Mouse (Mus musculus) midbrain, embryonic 10.5 days (tissue): ENCODE data around the gene Cox8a. TPM values are rescaled to one million over a fixed set of nuclear protein-coding genes. Genes with fewer than 3 reads are reported as not detected.

Experiments used
- DNase-seq: peaks from one replicate; pipeline ENCODE4 v3.0.0-alpha.2; 2017; ENCODE audit warnings: low spot score
- H3K27ac ChIP-seq: fragments of 300-500 bp; sonication (generic); replicated peaks from 2 replicates; pipeline ENCODE4 v1.5.1; 2016; ENCODE audit warnings: mild to moderate bottlenecking
- H3K27me3 ChIP-seq: fragments of 300-500 bp; sonication (generic); 2 replicates; pipeline ENCODE4 v1.6.1; 2016; ENCODE audit warnings: low read depth, mild to moderate bottlenecking; ENCODE audit not compliant: poor library complexity, severe bottlenecking
- H3K36me3 ChIP-seq: fragments of 300-500 bp; sonication (generic); 2 replicates; pipeline ENCODE4 v1.6.1; 2016; ENCODE audit warnings: mild to moderate bottlenecking, moderate library complexity
- H3K4me1 ChIP-seq: fragments of 300-500 bp; sonication (generic); 2 replicates; pipeline ENCODE4 v1.6.1; 2016
- H3K4me3 ChIP-seq: fragments of 300-500 bp; sonication (generic); 2 replicates; pipeline ENCODE4 v1.5.1; 2016; ENCODE audit warnings: mild to moderate bottlenecking, moderate library complexity
- H3K9me3 ChIP-seq: fragments of 300-500 bp; sonication (generic); replicated peaks from 2 replicates; pipeline ENCODE4 v1.6.1; 2016; ENCODE audit warnings: mild to moderate bottlenecking
- WGBS: fragments of 180-500 bp; shearing (Covaris S2); methylation state at CpG from one replicate; pipeline ENCODE4 v1.1.7; 2016; 5-methylcytosine and 5-hydroxymethylcytosine counted together
- polyA plus RNA-seq: library from polyadenylated mRNA; unstranded; fragments of >200 nt; fragmentation: Nextera tagmentation; extraction: Ambion mirVana; gene quantifications from 2 replicates; pipeline ENCODE4 v1.2.1, GENCODE M21; 2016

The Cox8a gene
- polyA plus RNA-seq, 1 experiment from 2014 or later = 900 TPM

DNA sequence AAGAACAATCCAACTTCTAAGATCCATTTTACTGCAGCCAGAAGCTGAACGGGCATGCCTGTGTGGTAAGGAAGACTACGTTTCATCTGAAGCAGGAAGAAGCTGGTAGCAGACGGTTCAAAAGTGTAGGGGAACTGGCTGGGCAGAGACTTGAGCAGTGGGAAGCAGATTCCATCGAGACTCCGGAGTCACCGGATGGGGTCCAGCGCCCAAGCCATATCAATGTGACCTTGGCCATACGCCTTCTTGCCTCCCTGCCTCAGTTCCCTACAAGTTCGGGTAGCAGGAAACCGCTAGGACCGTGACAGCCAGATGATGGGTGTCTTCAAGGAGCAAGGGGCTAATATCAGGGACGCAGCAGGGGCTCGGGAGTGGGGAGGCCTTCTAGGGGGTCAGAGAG, 22.9 kb upstream of the Cox8a start:
- peak overlapping the region; percentile 87 for H3K4me3 ChIP-seq
- H3K36me3 ChIP-seq = peaks cover 35% of the 10 kb centered on the region
- WGBS = 7% methylated on average over 13 of the region's 13 CpGs
- DNase-seq = no peak
- peaks cover 20% of the 10 kb centered on the region for H3K27me3 ChIP-seq
- peak overlapping the region; percentile 96 for H3K27ac ChIP-seq
- peaks cover 28% of the 10 kb centered on the region for H3K4me1 ChIP-seq
- no peaks in the 10 kb centered on the region for H3K9me3 ChIP-seq

DNA sequence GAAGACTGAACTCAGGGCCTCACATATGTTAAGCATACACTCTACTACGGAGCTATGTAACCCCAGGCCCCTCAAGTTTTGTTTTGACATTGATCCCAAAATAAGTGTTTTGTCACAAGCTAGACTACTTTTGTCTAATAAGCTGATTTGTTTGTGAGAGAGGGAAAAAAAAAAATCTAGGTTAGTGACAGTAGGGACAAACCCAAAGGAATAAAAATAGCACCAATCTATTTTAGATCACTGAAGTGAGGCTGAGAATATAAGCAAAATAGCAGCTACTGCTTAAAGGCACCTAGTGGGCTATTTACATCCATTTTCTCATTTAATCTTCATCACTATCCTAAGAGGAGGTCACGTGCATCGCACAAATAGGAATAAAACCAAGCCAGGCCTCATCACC, 22.2 kb upstream of the Cox8a start:
- H3K27ac ChIP-seq = no peak overlapping the region
- DNase-seq = no peak
- H3K9me3 ChIP-seq = no peaks in the 10 kb centered on the region
- H3K36me3 ChIP-seq = peaks cover 38% of the 10 kb centered on the region
- peaks cover 28% of the 10 kb centered on the region for H3K4me1 ChIP-seq
- H3K27me3 ChIP-seq = peaks cover 20% of the 10 kb centered on the region
- H3K4me3 ChIP-seq = peak overlapping the region; percentile 87
- 94% methylated on average over 3 of the region's 3 CpGs for WGBS

DNA sequence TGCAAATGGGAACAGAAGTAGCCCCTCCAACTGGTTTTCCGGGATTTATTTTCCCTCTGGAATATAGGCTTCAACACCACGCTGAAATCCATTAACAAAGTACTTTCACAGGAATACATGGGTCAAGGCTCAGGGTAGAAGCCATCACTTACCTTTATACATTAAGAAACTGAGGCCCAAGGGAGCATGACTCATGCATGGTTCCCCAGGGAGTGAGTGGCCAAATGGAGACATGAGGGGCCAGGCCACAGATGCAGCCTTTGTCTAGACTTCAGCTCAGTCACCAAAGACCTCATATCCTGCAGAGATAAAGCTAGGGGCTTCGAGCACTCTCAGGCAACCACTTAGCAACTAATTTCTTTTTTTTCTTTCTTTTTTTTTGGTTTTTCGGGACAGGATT, 19.3 kb upstream of the Cox8a start:
- 96% methylated on average over 4 of the region's 4 CpGs for WGBS
- H3K36me3 ChIP-seq = peaks cover 66% of the 10 kb centered on the region

DNA sequence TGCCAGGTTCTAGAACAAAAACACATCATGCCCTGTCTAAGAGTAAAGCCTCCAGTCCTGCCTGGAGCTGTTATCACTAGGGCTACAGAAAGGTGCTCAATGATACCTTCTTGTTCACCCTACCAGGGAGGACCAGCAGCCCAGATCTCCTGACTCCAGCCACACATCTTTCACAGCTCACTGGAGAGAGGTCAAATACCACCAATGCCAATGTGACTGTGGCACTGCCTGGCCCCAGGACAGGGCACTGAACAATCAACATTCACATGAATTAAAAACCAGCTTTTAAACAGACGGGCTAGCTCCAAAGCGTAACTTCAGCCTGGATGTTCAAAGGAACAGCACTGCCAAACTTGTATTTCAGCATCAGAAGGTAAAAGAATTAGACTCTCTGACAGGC, 18.6 kb upstream of the Cox8a start:
- no peak for DNase-seq
- 98% methylated on average over 2 of the region's 2 CpGs for WGBS
- no peak overlapping the region for H3K27ac ChIP-seq
- no peak overlapping the region for H3K4me3 ChIP-seq
- H3K36me3 ChIP-seq = peaks cover 73% of the 10 kb centered on the region
- no peaks in the 10 kb centered on the region for H3K27me3 ChIP-seq
- H3K4me1 ChIP-seq = peaks cover 21% of the 10 kb centered on the region
- H3K9me3 ChIP-seq = no peaks in the 10 kb centered on the region

More for the DNA sequence above, 19.3 kb upstream of the Cox8a start:
- Histone ChIP-seq H3K27ac (no peak overlapping the region), H3K9me3 (no peaks in the 10 kb centered on the region), H3K27me3 (peaks cover under 1% of the 10 kb centered on the region; the same call in 1 of the 2 replicates), H3K4me3 (no peak overlapping the region), H3K4me1 (peaks cover 27% of the 10 kb centered on the region)
- DNase-seq = no peak

DNA sequence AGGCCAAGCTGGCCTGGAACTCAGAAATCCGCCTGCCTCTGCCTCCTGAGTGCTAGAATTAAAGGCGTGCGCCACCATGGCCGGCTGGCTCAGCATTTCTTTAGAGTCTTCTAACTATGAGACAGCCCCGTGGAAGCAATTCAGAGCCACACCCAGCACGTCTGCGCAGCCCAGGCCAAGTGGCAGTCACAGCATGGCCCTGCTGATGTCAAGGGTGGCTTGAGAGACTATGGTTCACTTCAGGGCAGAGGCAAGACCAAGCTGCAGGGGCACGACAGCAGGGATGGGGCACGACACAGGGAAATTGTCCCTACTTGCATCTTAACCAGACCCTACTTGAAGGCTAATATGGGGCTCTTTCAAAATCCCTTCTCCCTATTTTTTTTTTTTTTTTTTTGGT, 18.0 kb upstream of the Cox8a start:
- no peak overlapping the region for H3K4me3 ChIP-seq
- 91% methylated on average over 9 of the region's 9 CpGs for WGBS

DNA sequence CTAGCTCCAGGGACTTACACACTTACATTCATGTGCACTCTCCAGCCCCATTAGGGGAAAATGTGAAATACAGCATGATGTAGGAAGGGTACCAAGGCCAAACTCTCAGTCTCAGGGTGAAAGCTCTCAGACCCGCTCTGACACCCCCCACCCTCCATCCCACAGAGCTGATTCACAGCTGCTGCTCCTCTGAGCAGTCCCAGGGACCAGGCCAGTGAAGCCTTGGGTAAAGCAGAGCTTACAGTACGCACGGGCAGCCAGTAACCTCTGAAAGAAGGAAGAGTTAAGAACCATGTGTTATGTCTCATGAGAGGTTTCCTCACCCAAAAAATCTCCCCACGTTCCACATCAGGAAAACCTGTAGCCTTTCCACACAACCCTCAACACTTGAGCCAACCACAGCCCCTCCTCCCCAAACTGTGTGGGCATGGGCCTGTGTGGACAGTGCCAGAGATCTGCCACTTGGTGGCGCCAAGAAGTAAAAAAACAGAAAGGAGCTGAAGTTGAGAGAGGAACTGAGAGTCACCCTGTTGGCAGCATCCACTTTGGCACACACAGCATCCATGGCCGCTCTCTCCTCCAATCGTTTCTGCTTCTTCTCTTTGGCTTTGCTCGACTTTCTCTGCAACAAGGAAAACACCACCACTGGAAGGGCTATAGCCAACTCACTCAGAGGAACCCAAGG, 17.3 kb upstream of the Cox8a start:
- Histone ChIP-seq H3K27ac (no peak overlapping the region), H3K9me3 (no peaks in the 10 kb centered on the region), H3K4me1 (peaks cover 12% of the 10 kb centered on the region), H3K36me3 (peaks cover 87% of the 10 kb centered on the region), H3K27me3 (no peaks in the 10 kb centered on the region), H3K4me3 (no peak overlapping the region)
- peak; percentile 66 for DNase-seq
- WGBS = 58% methylated on average over 8 of the region's 8 CpGs

More for the DNA sequence above, 18.0 kb upstream of the Cox8a start:
- Histone ChIP-seq H3K9me3 (no peaks in the 10 kb centered on the region), H3K36me3 (peaks cover 79% of the 10 kb centered on the region), H3K4me1 (peaks cover 20% of the 10 kb centered on the region), H3K27ac (no peak overlapping the region), H3K27me3 (no peaks in the 10 kb centered on the region)
- no peak for DNase-seq

DNA sequence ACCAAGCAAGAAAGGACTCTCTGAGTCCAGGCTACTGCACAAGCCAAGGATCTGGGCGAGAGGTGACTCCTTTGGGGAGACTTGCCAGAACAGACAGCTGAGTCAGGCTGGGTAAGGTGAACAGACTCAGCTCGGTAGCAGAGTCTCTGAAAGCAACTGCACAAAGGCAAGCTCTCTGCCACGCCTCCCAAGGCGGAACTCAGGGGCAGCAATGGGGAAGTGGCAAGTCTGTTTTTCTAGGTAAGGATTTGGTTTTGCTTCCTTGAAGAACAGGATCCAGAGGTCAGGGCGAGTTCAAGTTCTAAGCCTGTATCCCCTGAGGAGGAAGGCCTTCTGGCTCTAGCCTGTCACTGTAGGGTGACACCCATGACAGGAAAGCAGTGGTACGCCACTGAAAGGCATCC, 9.1 kb upstream of the Cox8a start:
- Histone ChIP-seq H3K4me1 (no peaks in the 10 kb centered on the region), H3K36me3 (peaks cover 73% of the 10 kb centered on the region), H3K4me3 (no peak overlapping the region), H3K27me3 (no peaks in the 10 kb centered on the region), H3K27ac (no peak overlapping the region), H3K9me3 (peaks cover 7% of the 10 kb centered on the region; the same call in 1 of the 2 replicates)
- DNase-seq = no peak
- 76% methylated on average over 6 of the region's 6 CpGs for WGBS

DNA sequence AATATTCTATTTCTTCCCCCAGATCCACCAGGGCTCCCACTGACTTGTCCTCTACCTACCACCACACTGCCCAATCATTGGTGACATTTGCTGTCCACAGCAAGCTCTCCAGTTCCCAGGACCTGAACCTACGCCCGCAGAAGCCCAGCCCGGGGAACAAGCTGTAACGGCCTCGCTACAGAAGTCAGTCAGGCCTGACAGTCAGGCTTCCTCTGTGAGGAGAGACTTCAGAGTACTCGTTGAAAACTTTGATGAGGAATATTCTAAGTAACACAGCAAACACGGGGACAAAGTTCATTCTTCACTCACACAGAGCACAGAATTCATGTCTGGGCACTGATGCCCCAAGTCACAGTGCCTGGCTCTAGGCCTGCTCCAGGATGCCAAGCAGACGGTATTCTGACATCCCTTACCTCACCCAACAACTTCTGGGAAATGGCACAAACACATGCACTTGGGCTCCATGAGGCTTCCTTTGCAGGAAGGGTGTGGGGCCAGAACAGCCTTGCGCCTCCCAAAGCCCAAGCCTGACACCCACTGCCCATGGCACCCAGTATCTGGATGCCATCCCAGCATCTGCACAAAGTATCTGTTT, 7.8 kb upstream of the Cox8a start:
- Histone ChIP-seq H3K4me1 (no peaks in the 10 kb centered on the region), H3K27ac (no peak overlapping the region), H3K9me3 (peaks cover 9% of the 10 kb centered on the region; the same call in 1 of the 2 replicates), H3K36me3 (peaks cover 60% of the 10 kb centered on the region), H3K27me3 (no peaks in the 10 kb centered on the region), H3K4me3 (no peak overlapping the region)
- 89% methylated on average over 9 of the region's 9 CpGs for WGBS
- DNase-seq = no peak

DNA sequence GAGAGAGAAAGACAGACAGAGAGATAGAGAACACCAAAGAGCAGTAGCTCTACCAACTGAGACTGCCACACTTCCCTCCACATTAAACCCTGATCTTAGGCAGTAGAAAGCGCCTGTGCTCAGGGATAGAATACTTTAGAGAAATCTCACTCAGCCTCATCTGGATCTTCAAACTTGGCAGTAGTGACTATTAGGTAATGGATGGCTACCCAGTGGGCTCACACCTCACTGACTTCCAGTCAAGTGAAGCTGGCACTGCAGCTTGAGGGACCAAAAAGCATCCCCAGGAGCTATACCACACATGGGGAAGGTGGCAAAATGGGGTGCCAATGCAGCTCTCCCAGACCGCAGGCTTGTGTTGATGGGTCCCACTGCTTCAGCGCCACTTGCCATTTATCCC, 6.8 kb upstream of the Cox8a start:
- Histone ChIP-seq H3K27me3 (no peaks in the 10 kb centered on the region), H3K27ac (no peak overlapping the region), H3K4me1 (no peaks in the 10 kb centered on the region), H3K36me3 (peaks cover 50% of the 10 kb centered on the region), H3K9me3 (peaks cover 9% of the 10 kb centered on the region; the same call in 1 of the 2 replicates), H3K4me3 (no peak overlapping the region)
- 81% methylated on average over 3 of the region's 3 CpGs for WGBS
- no peak for DNase-seq

DNA sequence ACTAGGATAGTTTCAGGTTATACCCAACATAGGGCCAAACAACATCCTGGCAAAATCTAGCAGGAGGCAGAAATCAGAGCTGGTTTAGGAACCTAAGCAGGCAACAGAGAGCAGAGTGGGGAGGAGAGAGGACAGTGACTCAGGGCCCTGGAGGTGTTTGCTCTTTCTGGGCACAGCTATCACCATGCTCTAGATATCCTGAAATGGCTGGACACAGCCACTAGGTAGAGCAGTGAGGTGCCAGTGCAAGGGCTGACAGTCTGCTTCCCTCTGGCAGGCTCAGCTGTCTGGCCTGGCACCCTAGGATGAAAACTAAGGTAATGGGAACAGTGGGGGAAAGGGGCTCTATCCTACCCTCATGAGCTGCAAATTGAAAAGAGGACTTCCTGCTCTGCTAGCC, 6.1 kb upstream of the Cox8a start:
- no peaks in the 10 kb centered on the region for H3K27me3 ChIP-seq
- H3K4me3 ChIP-seq = no peak overlapping the region
- 0 out of 2 replicates have a peak, but pooled peaks cover 9% of the 10 kb centered on the region for H3K9me3 ChIP-seq
- DNase-seq = no peak
- no peak overlapping the region for H3K27ac ChIP-seq
- peaks cover 43% of the 10 kb centered on the region for H3K36me3 ChIP-seq
- peaks cover 2% of the 10 kb centered on the region for H3K4me1 ChIP-seq

DNA sequence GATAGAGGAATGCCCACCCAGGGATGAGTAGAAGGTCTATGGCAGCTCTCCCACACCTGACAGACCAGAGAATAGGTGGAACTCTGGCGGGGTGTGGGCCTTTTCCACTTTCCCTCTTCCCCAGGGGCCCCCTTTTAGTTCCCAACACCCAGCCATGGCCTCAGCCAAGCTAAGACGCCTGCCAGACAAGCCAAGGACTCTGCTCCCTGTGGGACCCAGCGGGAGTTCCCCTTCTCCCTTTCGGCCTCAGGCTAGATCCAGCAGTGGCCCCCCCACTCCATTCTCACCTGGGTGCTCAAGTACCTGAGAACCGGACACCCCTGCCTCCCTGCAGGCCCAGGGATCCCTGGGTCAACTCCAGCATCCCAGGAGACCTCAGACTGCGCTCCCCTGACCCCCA, 4.8 kb upstream of the Cox8a start:
- H3K9me3 ChIP-seq = 0 out of 2 replicates have a peak, but pooled peaks cover 9% of the 10 kb centered on the region
- H3K36me3 ChIP-seq = peaks cover 30% of the 10 kb centered on the region
- DNase-seq = no peak
- H3K27me3 ChIP-seq = no peaks in the 10 kb centered on the region
- 79% methylated on average over 6 of the region's 6 CpGs for WGBS
- no peak overlapping the region for H3K4me3 ChIP-seq
- H3K27ac ChIP-seq = 0 out of 2 replicates have a peak overlapping the region, but pooled peaks have one; percentile 13
- peaks cover 11% of the 10 kb centered on the region for H3K4me1 ChIP-seq

DNA sequence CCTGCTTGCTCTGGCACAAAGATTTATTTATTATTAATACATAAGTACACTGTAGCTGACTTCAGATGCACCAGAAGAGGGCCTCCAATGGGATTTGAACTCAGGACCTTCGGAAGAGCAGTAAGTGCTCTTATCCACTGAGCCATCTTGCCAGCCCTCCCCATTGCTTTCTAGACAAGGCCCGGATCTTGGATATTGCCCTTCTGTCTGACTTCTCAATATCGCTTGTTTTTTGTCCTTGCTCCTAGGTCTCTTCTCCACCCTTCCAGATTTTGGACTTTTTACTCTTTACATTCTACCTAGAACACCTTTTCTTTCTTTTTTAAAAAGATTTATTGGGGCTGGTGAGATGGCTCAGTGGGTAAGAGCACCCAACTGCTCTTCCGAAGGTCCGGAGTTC, 1.3 kb upstream of the Cox8a start:
- Histone ChIP-seq H3K27ac (no peak overlapping the region), H3K27me3 (no peaks in the 10 kb centered on the region), H3K4me3 (no peak overlapping the region), H3K36me3 (peaks cover 29% of the 10 kb centered on the region), H3K4me1 (peaks cover 29% of the 10 kb centered on the region), H3K9me3 (0 out of 2 replicates have a peak, but pooled peaks cover 9% of the 10 kb centered on the region)
- WGBS = 92% methylated on average over 5 of the region's 5 CpGs
- DNase-seq = no peak

DNA sequence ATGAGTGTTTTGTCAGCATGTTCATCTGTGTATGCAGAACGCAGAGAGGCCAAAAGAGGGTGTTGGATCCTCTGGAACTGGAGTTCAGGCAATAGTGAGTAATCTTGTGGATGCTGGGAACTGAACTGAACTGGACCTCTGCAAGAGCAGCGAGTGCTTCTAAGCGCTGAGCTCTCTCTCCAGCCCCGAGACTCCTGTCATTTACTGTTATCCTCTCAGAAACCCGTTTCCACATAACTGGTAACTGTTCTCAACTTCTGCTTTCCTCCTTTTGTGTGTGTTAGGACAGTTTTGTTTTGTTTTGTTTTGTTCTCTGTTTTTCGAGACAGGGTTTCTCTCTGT, 481 bp upstream of the Cox8a start:
- 15% methylated on average over 6 of the region's 6 CpGs for WGBS
- H3K27ac ChIP-seq = peak overlapping the region; percentile 94
- peaks cover 29% of the 10 kb centered on the region for H3K4me1 ChIP-seq
- H3K27me3 ChIP-seq = no peaks in the 10 kb centered on the region
- H3K9me3 ChIP-seq = 0 out of 2 replicates have a peak, but pooled peaks cover 9% of the 10 kb centered on the region
- no peak for DNase-seq
- H3K4me3 ChIP-seq = peak overlapping the region; percentile 94
- H3K36me3 ChIP-seq = peaks cover 38% of the 10 kb centered on the region
